Mouse (Mus musculus): Measurements from ENCODE around the gene Cdkl1. TPM values are rescaled to one million over a fixed set of nuclear protein-coding genes. Genes with fewer than 3 reads are reported as not detected.

Gene Cdkl1
- polyA plus RNA-seq, 1 experiment from 2014 or later: 0.92 TPM

- H3K4me1 ChIP-seq (replicated peaks; ENCODE audit: control insufficient read depth, insufficient read depth, low read length): no peaks in the 10 kb centered on the region
- H3K36me3 ChIP-seq (ENCODE audit: control insufficient read depth, insufficient read depth, low read length): no peaks in the 10 kb centered on the region
- no peaks in the 10 kb centered on the region for H3K27me3 ChIP-seq (replicated peaks; ENCODE audit: control insufficient read depth, insufficient read depth, low read length)
- no peaks in the 10 kb centered on the region for H3K9me3 ChIP-seq (ENCODE audit: control insufficient read depth, low read length)
- DNase-seq (ENCODE audit: low spot score) (no peak), ATAC-seq (replicated peaks; ENCODE audit: low FRiP score, low TSS enrichment, low read depth) (no peak)
- 75% methylated on average over 3 of the region's 3 CpGs for WGBS
- no peak overlapping the region for H3K4me3 ChIP-seq (ENCODE audit: low read depth, low read length)
- no peak overlapping the region for H3K27ac ChIP-seq (ENCODE audit: low read depth)
- H3K4me2 ChIP-seq (ENCODE audit: low read length): no peak overlapping the region; the same call in 1 of the 2 replicates
- H3K9ac ChIP-seq (ENCODE audit: low read length): no peak overlapping the region
These were observed 57.1 kb downstream of the Cdkl1 start for GRCm38 (mm10) chr12:69733923-69734322.

GRCm38 (mm10) chr12:69733518-69733917 is 57.5 kb downstream of the Cdkl1 start:
- no peak overlapping the region; the same call in 1 of the 2 replicates for H3K4me2 ChIP-seq (ENCODE audit: low read length)
- H3K9me3 ChIP-seq (ENCODE audit: control insufficient read depth, low read length): no peaks in the 10 kb centered on the region
- no peaks in the 10 kb centered on the region for H3K4me1 ChIP-seq (replicated peaks; ENCODE audit: control insufficient read depth, insufficient read depth, low read length)
- ATAC-seq (replicated peaks; ENCODE audit: low FRiP score, low TSS enrichment, low read depth): no peak; the same call in 1 of the 2 replicates
- WGBS: 4% methylated on average over 2 of the region's 2 CpGs
- H3K27ac ChIP-seq (ENCODE audit: low read depth): no peak overlapping the region
- no peak overlapping the region for H3K9ac ChIP-seq (ENCODE audit: low read length)
- no peak overlapping the region for H3K4me3 ChIP-seq (ENCODE audit: low read depth, low read length)
- H3K36me3 ChIP-seq (ENCODE audit: control insufficient read depth, insufficient read depth, low read length): no peaks in the 10 kb centered on the region
- DNase-seq (ENCODE audit: low spot score): no peak
- H3K27me3 ChIP-seq (replicated peaks; ENCODE audit: control insufficient read depth, insufficient read depth, low read length): no peaks in the 10 kb centered on the region

GRCm38 (mm10) chr12:69732221-69732620 is 58.8 kb downstream of the Cdkl1 start:
- no peak for DNase-seq (ENCODE audit: low spot score)
- no peak overlapping the region for H3K4me3 ChIP-seq (ENCODE audit: low read depth, low read length)
- no peaks in the 10 kb centered on the region for H3K9me3 ChIP-seq (ENCODE audit: control insufficient read depth, low read length)
- no peaks in the 10 kb centered on the region for H3K27me3 ChIP-seq (replicated peaks; ENCODE audit: control insufficient read depth, insufficient read depth, low read length)
- no peak overlapping the region for H3K27ac ChIP-seq (ENCODE audit: low read depth)
- no peak for ATAC-seq (replicated peaks; ENCODE audit: low FRiP score, low TSS enrichment, low read depth)
- H3K36me3 ChIP-seq (ENCODE audit: control insufficient read depth, insufficient read depth, low read length): no peaks in the 10 kb centered on the region
- no peak overlapping the region for H3K9ac ChIP-seq (ENCODE audit: low read length)
- 49% methylated on average over 5 of the region's 5 CpGs for WGBS
- no peak overlapping the region for H3K4me2 ChIP-seq (ENCODE audit: low read length)
- no peaks in the 10 kb centered on the region for H3K4me1 ChIP-seq (replicated peaks; ENCODE audit: control insufficient read depth, insufficient read depth, low read length)

- DNase-seq (ENCODE audit: low spot score): no peak
- Histone ChIP-seq H3K4me1 (replicated peaks; ENCODE audit: control insufficient read depth, insufficient read depth, low read length) (0 out of 2 replicates have a peak, but pooled peaks cover 3% of the 10 kb centered on the region), H3K4me3 (ENCODE audit: low read depth, low read length) (no peak overlapping the region), H3K27me3 (replicated peaks; ENCODE audit: control insufficient read depth, insufficient read depth, low read length) (no peaks in the 10 kb centered on the region), H3K36me3 (ENCODE audit: control insufficient read depth, insufficient read depth, low read length) (no peaks in the 10 kb centered on the region), H3K9ac (ENCODE audit: low read length) (no peak overlapping the region), H3K4me2 (ENCODE audit: low read length) (no peak overlapping the region), H3K9me3 (ENCODE audit: control insufficient read depth, low read length) (no peaks in the 10 kb centered on the region), H3K27ac (ENCODE audit: low read depth) (no peak overlapping the region)
- ATAC-seq (replicated peaks; ENCODE audit: low FRiP score, low TSS enrichment, low read depth): no peak
- WGBS: 91% methylated on average over 1 of the region's 1 CpGs
These were observed 60.8 kb downstream of the Cdkl1 start for GRCm38 (mm10) chr12:69730306-69730705.

- Histone ChIP-seq H3K9ac (ENCODE audit: low read length) (no peak overlapping the region), H3K27ac (ENCODE audit: low read depth) (no peak overlapping the region), H3K4me1 (replicated peaks; ENCODE audit: control insufficient read depth, insufficient read depth, low read length) (0 out of 2 replicates have a peak, but pooled peaks cover 3% of the 10 kb centered on the region), H3K4me2 (ENCODE audit: low read length) (no peak overlapping the region), H3K9me3 (ENCODE audit: control insufficient read depth, low read length) (no peaks in the 10 kb centered on the region), H3K4me3 (ENCODE audit: low read depth, low read length) (no peak overlapping the region), H3K36me3 (ENCODE audit: control insufficient read depth, insufficient read depth, low read length) (no peaks in the 10 kb centered on the region), H3K27me3 (replicated peaks; ENCODE audit: control insufficient read depth, insufficient read depth, low read length) (no peaks in the 10 kb centered on the region)
- DNase-seq (ENCODE audit: low spot score): no peak
- ATAC-seq (replicated peaks; ENCODE audit: low FRiP score, low TSS enrichment, low read depth): no peak
- WGBS: 94% methylated on average over 1 of the region's 1 CpGs
These were observed 61.8 kb downstream of the Cdkl1 start for GRCm38 (mm10) chr12:69729246-69729645.

- peak; percentile 96 for DNase-seq (ENCODE audit: low spot score)
- under 1% methylated on average over 60 of the region's 60 CpGs for WGBS
These were observed 66.2 kb downstream of the Cdkl1 start, which contains the start of the genes L2hgdh and Atp5s for GRCm38 (mm10) chr12:69724711-69725460. Gene L2hgdh (minus strand): TSS chr12:69724873. Gene Atp5s (plus strand): TSS chr12:69724950.

GRCm38 (mm10) chr12:69724018-69724710 is 66.9 kb downstream of the Cdkl1 start:
- ATAC-seq (replicated peaks; ENCODE audit: low FRiP score, low TSS enrichment, low read depth) (peak; percentile 16; the same call in 1 of the 2 replicates), DNase-seq (ENCODE audit: low spot score) (no peak)
- 0 out of 2 replicates have a peak, but pooled peaks cover 8% of the 10 kb centered on the region for H3K36me3 ChIP-seq (ENCODE audit: control insufficient read depth, insufficient read depth, low read length)
- no peak overlapping the region for H3K27ac ChIP-seq (ENCODE audit: low read depth)
- H3K4me3 ChIP-seq (ENCODE audit: low read depth, low read length): peak overlapping the region; percentile 59
- 4% methylated on average over 24 of the region's 24 CpGs for WGBS
- H3K27me3 ChIP-seq (replicated peaks; ENCODE audit: control insufficient read depth, insufficient read depth, low read length): no peaks in the 10 kb centered on the region
- peaks cover 10% of the 10 kb centered on the region; the same call in 1 of the 2 replicates for H3K4me1 ChIP-seq (replicated peaks; ENCODE audit: control insufficient read depth, insufficient read depth, low read length)
- H3K9me3 ChIP-seq (ENCODE audit: control insufficient read depth, low read length): 0 out of 2 replicates have a peak, but pooled peaks cover 6% of the 10 kb centered on the region
- peak overlapping the region; percentile 62 for H3K9ac ChIP-seq (ENCODE audit: low read length)
- peak overlapping the region; percentile 91 for H3K4me2 ChIP-seq (ENCODE audit: low read length)

More at GRCm38 (mm10) chr12:69724711-69725460, 66.2 kb downstream of the Cdkl1 start, which contains the start of the genes L2hgdh and Atp5s:
- H3K27me3 ChIP-seq (replicated peaks; ENCODE audit: control insufficient read depth, insufficient read depth, low read length): no peaks in the 10 kb centered on the region
- peaks cover 10% of the 10 kb centered on the region; the same call in 1 of the 2 replicates for H3K4me1 ChIP-seq (replicated peaks; ENCODE audit: control insufficient read depth, insufficient read depth, low read length)
- H3K4me2 ChIP-seq (ENCODE audit: low read length): peak within 1 kb of the TSS; percentile 91
- peak within 1 kb of the TSS; percentile 62 for H3K9ac ChIP-seq (ENCODE audit: low read length)
- H3K36me3 ChIP-seq (ENCODE audit: control insufficient read depth, insufficient read depth, low read length): 0 out of 2 replicates have a peak, but pooled peaks cover 2% of the 10 kb centered on the region
- H3K4me3 ChIP-seq (ENCODE audit: low read depth, low read length): peak within 1 kb of the TSS; percentile 59
- peak within 1 kb of the TSS; percentile 69 for H3K27ac ChIP-seq (ENCODE audit: low read depth)
- peak; percentile 97 for ATAC-seq (replicated peaks; ENCODE audit: low FRiP score, low TSS enrichment, low read depth)
- H3K9me3 ChIP-seq (ENCODE audit: control insufficient read depth, low read length): 0 out of 2 replicates have a peak, but pooled peaks cover under 1% of the 10 kb centered on the region

GRCm38 (mm10) chr12:69723376-69723775 is 67.7 kb downstream of the Cdkl1 start:
- ATAC-seq (replicated peaks; ENCODE audit: low FRiP score, low TSS enrichment, low read depth): no peak
- WGBS: 49% methylated on average over 2 of the region's 2 CpGs
- Histone ChIP-seq H3K9me3 (ENCODE audit: control insufficient read depth, low read length) (0 out of 2 replicates have a peak, but pooled peaks cover 6% of the 10 kb centered on the region), H3K27me3 (replicated peaks; ENCODE audit: control insufficient read depth, insufficient read depth, low read length) (no peaks in the 10 kb centered on the region), H3K4me1 (replicated peaks; ENCODE audit: control insufficient read depth, insufficient read depth, low read length) (peaks cover 10% of the 10 kb centered on the region; the same call in 1 of the 2 replicates), H3K36me3 (ENCODE audit: control insufficient read depth, insufficient read depth, low read length) (0 out of 2 replicates have a peak, but pooled peaks cover 8% of the 10 kb centered on the region), H3K4me2 (ENCODE audit: low read length) (peak overlapping the region; percentile 91), H3K27ac (ENCODE audit: low read depth) (no peak overlapping the region), H3K4me3 (ENCODE audit: low read depth, low read length) (peak overlapping the region; percentile 59; the same call in 1 of the 2 replicates), H3K9ac (ENCODE audit: low read length) (no peak overlapping the region)
- DNase-seq (ENCODE audit: low spot score): no peak

All from intestine, embryonic 14.5 days (tissue).